Mouse (Mus musculus): ENCODE measurements around the gene Cdh12.
"Not testable (repeated sequence)": the region's sequence is repeated elsewhere in the genome, so short reads cannot be mapped to it uniquely, and the experiment has no call there.

The Cdh12 gene

DNA sequence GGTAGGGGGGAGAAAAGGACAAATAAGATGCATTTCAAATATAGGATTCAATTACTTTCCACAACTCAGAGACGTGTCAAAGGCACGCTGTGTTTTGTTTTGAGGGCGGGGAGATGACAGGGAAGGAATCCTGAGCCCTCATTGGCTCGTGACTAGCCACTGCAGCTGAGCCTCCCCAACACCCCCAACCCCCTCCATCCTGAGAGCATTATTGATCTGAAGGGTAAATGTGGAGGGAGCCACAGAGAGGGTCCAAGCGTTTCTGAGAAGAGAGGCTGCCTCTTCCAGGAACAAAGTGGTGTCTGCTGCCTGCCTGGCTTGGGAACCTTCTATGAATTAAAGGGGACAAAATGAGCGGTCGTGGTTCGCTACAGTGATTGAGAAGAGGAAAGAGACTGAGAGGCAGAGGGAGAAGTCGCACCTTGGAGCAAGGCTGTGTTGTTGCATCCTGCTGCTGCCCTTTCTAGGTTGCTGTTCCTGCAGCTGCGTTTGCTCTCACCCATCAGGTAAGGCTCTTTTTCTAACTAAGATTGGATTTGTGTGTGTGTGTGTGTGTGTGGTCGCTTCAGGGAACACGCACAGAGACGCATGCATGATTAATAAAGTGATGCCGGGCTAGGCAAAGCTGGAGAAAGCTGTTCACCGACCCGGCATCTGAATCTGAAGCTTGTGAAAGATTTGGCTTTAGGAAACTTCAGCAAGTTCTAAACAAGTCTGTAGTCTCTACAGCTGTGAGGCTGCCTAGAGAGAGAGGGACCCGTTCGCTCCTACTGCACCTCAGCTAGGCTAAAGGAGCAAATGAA lies at the start of gene Cdh12:
TSS of gene Cdh12 (plus strand) at position 405 of the 803 bp plus-strand sequence.
- no peak for DNase-seq

DNA sequence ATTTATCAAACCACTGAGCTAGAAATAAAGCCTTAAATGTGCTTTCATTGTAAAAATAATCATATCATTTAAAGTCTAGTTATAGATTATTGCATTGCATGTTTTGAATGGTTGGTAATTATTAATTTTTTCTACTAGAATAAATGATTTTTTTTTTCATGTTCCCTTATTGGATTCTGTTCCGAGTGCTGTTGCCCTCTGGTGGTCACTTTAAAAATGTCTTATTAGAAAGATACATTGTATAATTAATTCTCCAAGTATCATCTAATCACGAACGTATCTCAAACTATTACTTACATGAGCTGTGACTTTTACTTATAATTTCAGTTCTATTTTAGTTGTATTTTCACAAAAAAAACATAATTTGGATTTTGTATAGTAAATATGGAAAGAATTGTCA lies 45.5 kb upstream of the Cdh12 start:
- no peak for DNase-seq

DNA sequence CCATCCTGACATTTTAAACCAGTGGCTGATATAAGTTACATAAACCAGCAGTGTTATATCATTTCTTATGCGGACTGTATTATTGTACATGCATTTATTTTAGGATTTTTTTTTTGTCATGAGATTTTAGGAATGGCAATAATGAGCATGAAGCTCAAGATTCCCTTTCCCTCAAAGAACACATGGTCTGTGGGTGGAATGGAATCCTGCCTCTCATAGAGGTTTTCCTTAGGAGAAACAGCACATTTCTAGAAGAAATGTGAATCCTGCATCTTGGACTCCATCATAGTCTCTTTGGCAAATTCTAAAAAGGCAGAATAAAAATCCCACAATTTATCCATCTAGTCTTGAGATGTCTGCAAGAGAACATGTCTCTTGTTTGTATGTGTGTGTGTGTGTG lies 35.7 kb upstream of the Cdh12 start:
- no peak for DNase-seq

DNA sequence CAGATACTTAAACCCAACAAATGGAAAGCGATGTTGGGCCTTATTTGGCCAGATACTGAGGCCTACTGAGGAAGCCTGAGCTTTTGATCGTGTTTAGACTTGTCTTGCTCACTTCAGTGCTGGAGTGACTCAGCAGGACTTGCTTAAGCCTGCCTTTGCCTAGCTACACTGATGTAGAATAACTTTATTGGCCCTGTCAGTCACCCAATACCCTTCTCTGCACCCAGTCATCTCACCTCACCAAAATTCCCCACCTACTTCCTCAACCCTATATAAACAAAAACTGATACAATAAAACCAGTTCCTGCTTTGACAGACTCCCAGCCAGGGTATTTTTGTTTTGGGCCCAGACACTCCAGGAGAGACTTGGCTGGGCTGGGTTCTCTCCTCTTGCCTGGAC lies 12.7 kb upstream of the Cdh12 start:
- DNase-seq = no peak

DNA sequence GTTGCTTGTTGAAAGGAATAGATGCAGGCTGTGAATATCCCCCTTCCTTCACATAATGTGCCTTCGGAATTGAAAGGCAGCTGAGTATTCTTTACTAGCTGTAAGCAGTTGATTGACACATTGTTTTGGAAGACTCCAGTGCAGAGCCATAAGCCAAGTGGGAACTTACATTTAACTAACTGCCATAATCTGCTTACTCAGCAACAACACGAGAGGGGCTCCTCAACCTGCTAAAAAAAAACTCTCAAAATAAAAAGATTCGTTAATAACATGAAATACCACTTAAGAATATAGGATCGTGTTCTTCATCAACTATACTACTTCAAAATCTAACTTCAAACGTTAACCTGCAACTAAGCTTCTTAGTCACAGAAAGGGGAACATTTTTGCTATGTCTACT lies 1.5 kb downstream of the Cdh12 start:
- DNase-seq = no peak

DNA sequence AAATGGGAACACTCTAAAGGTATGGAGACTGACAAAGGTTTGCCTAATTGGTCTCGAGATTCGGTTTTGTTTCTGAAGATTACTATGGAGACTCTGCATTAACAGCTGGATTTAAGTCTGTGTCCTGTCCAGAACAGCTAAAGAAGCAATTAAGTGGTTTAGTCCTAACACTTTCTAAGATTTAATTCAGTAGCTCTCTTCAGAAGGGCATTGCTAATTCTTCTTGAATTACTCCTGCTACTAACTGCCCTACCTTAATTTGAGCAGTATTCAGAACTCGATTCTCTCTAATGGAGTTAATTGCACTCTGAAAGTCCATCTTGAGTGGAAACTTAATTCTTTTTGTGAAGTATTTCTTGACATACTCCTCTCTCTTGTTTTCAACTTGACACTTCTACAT lies 9.4 kb downstream of the Cdh12 start:
- DNase-seq = no peak

DNA sequence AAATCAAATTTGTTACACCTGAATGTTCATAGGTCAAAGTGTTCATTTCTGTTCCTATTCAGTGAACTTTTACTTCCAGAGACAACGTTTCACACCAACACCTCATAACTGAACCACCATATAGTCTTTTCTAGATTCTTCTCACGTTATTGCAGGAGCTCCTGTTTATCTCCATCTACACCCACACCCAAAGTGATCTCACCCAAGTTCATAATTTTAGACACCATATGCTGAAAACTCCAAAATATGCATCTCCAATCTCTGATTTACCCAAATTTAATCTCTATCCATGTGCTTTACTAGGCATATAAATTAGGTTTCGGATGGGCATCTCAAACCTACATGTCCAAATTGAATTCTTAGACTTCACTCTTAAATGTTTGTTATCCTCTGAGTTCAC lies 13.4 kb downstream of the Cdh12 start:
- DNase-seq = no peak

DNA sequence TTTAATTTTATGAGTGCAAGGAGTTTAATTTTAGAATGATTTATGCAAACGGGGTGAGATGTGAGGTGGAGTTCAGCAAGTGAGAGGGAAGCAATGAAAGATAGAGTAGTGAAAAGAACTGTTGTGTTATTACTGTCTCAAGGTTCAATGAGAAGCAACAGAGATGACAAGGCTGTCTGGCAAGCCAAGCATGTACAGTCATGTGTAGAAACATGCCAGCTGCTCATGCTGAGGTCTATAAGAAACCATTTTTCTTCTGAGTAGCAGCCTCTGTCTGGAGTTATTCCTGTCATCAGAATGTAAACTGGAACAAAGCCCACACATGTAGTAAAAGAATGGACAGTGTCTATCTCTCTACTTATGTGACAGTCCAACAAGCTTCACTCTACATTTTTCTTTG lies 14.5 kb downstream of the Cdh12 start:
- DNase-seq = no peak

DNA sequence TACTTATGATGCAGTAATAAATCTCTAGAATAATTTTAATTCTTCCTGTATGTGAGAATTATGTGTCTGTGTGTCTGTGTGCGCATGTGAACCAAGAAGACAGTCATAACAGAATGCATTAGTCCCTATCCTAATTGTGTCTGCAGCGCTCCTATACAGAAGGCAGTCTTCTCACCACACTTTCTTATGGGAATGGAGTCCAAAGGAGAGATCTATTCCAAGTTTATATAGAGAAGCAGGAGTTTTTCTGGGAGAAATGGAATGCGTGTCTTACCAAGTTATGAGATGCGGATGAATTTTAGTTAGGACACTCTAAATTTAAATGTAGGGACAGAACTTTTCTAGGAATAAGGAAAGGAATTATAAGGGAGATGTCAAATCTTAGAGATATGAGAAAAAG lies 101.9 kb downstream of the Cdh12 start:
- DNase-seq = no peak

DNA sequence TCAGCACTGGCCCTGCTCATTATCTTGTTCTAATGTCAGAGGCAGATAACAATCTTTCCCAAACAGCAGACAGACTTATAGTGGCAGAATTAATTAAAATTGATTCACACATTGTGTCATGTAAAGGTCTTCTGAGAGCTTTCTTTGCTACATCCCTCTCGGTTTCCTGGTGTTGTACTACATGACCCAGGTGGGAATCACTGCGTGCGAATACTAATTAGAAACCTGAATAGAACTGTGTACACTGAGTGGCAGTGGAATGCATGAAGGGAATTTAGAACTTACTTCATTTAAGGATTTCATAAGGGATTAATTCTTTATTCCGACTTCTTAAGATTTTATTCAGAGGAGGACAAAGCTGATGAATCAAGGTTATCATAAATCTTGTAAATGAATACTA lies 121.9 kb downstream of the Cdh12 start:
- no peak for DNase-seq

DNA sequence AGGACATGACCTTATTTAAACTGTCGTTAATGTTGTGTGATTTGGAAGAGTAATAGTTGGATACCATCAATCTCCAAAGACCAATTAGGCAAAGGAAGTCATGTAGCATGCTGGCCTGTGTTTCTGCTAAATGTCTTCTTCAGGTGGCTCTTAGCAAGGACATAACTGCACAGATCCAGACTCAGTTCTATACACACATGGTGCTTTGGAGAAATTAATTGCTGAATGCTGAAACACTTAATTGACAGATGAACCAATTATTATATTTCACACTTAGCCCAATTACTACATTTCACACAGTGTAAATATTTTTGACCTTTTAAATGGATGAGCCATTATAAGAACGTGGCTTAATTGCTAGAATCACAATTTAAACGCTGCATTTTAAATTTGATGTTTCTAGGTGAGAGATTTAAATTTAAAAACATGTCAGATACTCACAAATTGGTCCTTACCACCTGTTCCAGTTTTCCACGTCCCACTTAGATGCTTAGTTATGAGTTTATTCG lies 133.6 kb downstream of the Cdh12 start:
- no peak for DNase-seq

DNA sequence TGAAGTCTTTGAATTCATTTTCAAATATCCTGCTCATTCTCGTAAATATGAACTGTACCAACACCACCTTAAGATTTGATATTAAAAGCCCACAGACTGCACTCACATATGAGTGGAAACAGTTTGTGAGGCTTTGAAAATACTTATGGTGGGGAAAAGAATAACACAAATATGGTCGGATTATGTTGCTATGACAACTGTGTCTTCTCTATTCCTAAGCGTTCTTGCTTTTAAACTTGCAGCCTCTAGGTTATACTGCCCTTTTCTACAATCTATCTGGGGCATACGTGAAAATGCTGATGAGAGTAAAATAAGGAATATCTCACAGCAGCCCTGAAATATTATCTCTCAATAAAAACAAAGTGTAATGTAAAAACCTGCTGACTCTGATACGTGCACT lies 142.5 kb downstream of the Cdh12 start:
- DNase-seq = no peak

DNA sequence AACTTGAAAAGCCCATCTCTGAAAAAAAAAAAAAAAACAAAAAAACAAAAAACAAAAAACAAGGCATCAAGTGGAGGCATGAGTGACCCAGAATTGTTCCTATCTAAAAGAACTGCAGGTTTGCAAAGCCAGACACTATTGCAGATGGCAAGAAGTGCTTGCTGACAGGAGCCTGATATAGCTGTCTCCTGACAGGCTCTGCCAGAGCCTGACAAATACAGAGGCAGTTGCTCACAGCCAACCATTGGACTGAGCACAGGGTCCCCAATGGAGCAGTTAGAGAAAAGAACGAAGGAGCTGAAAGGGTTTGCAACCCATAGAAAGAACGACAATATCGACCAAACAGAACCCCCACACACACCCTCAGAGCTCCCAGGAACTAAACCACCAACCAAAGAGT lies 156.7 kb downstream of the Cdh12 start:
- DNase-seq = not testable (repeated sequence)

DNA sequence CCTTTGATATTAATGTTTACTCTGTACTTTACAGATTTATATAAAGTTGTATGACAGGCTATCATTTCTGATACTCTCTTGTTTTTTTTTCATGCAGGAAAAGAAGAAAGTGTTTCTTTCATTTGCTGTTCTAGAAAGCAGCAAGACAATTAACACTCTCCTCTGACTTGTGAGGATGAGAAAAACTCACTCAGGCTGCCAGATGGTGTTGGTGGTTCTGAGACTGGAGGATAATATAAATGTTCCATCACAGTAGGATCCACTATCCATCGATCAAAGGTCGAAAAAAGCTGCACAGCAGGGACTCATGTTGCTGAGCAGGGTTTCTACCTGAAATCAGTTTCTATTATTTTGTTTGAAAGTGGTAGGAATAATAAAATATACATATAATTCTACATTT lies 185.5 kb downstream of the Cdh12 start:
- no peak for DNase-seq

DNA sequence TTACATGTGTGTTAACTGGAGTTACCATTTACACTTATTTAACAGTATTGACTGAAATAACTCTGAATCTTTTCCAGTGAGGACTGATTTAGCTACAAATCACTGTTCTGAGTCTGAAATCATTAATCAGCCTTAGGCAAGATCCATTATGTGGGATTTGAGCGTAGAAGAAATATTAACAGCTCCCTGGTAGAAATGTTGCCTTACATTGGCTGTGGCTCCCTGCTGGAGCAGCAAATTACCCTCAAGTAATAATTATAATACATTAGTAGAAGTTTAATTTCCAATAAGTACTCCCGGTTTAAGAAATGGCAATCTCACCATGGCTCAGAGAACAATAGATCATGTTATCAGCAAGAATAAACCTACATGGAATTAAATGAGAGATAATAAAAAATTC lies 190.1 kb downstream of the Cdh12 start:
- DNase-seq = no peak

DNA sequence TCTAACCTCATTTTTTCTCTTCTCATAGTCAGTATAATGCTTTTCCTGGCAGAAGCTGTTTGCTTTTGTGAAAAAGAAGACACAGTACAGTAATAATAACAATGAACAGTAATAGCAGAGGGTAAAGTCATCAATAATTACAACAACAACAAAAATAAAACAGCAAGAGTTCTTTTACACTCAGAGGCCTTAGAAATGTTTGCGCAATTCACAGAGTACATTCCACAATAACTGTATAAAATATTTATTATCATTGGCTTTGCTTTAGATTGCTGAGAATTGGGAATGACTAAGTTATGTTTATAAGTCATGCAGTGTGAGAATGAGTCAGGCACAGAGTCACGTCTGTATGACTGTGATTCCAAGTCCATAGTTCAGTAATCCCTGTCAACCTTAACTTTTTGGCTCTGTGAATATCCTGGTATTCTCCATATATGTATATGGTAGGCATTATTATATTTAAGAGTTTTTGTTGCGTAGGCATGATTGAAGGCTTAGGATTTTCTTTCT lies 193.9 kb downstream of the Cdh12 start:
- no peak for DNase-seq

DNA sequence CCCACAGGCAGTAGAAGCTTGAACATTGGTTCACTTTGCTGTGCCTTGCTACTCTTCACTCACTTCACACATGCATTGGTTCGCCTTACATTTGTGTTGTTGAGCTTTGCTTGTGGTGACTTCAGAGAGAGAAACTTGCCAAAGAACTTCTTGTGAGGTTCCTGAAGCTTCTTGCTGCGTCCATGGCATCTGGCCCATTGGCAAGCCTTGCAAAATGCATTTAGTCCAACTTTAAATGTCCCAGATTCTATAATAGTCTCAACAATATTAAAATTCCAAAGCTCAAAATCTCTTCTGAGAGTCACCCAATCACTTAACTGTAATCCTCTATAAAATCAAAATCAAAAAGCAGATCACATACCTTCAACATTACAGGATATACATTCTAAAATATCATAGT lies 211.2 kb downstream of the Cdh12 start:
- no peak for DNase-seq

DNA sequence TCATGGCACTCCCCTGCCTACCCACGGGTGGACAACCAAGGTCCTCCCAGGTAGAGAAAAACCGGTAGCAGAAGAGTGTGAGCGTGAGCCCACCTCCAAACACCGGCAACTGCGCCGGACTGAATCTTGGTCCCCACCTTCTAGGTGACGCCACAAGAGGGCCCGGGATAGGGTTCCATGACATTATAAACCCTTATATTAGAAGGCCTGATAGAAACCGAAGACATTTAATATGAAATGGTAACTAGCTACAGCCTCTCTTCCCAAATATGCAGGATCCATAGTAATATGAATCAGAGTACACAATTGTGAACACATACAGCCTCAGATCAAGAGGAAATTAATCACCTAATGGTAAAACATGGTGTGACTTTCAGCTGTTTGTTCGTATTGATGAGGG lies 217.6 kb downstream of the Cdh12 start, which contains the start of gene Acot10:
TSS of gene Acot10 (minus strand) at position 101 of the 400 bp plus-strand sequence.
- DNase-seq = no peak

DNA sequence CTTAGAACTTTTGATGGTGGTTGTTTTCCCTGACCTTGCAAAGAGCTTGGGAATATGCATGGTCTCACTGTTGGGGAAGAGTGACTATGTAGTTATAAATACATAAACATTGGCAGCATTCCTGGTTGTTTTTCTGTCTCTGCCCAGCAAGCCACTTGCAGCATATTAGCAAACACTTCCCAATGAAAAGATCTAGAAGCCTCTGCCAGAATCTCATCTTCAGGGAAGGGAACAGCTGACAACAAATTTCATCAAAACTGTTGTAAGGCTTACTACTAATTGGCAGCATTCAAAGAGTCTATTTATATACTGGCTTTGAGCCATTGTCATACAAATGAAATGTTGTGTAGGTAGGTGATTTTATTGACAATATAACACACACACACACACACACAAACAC lies 218.3 kb downstream of the Cdh12 start:
- DNase-seq = no peak

DNA sequence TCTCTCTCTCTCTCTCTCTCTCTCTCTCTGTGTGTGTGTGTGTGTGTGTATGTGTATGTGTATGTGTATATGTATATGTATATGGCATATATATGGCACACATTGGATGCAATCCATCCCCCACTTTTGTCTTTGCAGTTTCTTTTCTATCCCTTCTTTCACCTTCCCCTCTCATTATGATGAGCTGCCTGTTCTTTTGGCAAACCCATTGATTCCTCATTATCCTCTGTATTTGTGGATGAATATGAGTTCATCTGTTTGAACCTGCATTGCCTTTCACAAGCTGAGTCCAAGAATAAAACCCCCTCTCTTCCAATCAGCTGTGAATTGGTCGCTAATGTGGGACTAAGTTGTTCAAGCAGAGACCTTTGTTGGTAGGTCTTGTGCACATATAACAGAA lies 218.9 kb downstream of the Cdh12 start:
- no peak for DNase-seq

DNA sequence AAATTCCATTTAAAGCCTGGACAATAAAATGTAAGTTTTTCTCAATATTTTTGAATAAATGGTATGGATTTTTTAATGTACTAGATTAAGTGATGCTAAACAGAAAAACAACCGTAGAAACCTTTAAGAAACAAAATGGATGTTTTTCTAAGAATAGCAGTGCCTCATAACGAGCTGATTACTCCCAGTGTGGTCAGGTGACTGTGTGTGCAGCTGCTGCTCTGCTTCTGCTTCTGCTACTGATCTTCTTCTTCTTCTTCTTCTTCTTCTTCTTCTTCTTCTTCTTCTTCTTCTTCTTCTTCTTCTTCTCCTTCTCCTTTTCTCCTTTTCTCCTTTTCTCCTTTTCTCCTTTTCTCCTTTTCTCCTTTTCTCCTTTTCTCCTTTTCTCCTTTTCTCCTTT lies 220.4 kb downstream of the Cdh12 start:
- not testable (repeated sequence) for DNase-seq

DNA sequence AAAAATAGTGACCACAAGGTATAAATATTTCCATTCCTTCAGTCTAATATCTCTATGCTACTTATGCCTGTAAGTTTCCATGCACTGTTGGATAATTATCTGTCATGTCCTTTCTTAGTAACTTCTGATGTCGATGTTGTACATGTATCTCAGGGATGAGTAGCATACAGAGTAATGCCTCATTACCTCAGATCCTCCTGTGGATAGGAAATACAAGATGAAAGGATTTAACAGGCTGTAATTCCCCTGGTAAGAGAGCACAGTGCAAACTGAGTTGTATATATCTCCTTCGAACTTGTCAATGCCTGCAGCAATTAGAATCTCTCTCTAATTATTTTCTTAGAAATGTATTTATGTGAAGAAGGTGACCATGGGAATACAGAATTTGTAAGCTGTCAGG lies 233.7 kb downstream of the Cdh12 start:
- DNase-seq = no peak

DNA sequence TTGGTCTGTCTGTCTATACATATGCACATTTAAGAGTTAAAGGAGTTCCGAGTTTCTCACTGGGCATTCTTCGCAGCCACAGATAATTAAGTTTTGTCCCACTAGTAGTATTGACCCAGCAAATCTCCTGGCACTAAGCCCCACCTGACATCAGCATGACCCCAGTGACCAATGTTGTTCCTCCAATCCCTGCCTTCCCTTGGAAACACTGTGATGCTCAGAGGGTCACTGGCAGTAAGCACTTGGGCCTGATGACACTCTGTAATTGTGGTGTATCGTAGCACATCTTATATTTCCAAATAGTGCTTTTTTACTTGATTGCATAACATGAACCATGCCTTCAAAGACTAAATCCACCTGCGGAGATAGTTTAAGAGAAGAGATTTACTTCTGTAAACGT lies 235.1 kb downstream of the Cdh12 start:
- DNase-seq = no peak

DNA sequence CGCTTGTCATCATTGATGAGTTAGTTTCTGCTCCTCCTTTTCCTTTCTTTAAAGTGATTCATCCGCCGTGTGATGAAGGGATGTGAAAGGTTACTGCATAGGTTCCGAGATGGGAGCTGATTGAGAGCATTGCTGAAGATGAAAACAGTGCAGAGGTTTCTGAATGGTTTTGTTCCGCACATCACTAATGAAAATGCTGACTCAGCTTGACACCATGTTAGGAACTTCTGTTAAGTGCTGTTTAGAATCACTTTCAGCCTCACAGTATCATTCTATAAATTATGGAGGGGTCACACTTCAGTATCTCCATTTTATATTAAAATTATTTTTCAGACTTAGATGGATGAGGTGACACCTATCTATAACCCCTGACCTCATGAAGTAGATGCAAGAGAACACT lies 247.2 kb downstream of the Cdh12 start:
- no peak for DNase-seq

DNA sequence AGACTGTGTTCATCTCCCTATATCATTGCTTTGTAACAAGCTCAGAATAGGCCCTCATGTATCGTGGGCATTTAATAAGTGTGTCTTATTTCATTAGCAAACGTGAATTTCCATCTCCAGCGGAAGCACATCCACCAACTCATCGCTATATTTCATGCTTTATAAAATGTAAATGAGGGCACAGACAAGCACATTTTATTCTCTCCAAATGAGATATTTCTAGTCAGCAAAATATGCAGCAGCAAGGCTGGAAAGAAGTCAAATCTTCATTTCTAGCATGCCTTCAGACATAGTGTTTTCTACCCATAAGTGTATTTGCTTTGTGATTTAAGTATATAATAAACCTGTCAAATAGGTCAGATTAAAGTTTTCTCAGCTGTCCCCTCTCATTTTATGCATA lies 262.8 kb downstream of the Cdh12 start:
- no peak for DNase-seq

Measured in kidney, adult 18-20 months (tissue).